Mouse (Mus musculus): ENCODE measurements around the gene Trpv1. TPM values are rescaled to one million over a fixed set of nuclear protein-coding genes. Genes with fewer than 3 reads are reported as not detected.

Gene Trpv1
- polyA plus RNA-seq, 1 experiment from 2014 or later = 0.21 TPM

DNA sequence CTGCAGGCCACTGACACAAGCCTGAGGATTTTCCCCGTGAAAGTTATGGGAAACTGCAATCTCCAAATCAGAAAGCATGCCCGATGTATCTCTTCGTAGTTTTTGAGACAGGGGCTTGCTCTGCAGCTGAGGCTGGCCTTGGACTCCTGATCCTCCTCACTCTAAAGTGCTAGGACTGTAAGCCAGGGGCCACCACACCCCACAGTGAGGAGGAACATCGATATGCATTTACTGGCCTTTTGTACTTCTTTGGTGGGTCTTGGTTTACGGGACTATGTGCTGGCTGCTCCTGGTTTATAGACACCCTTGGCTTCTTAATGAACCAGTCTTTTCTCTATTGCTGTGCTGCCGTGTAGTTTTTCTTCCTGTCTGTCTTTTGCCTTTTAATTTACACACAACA is 8.1 kb downstream of the Trpv1 start:
- Histone ChIP-seq H3K4me2 (no peak overlapping the region), H3K9ac (no peak overlapping the region), H3K4me1 (no peaks in the 10 kb centered on the region), H3K9me3 (no peaks in the 10 kb centered on the region), H3K36me3 (replicated peaks) (no peaks in the 10 kb centered on the region), H3K27me3 (replicated peaks) (no peaks in the 10 kb centered on the region), H3K4me3 (no peak overlapping the region), H3K27ac (no peak overlapping the region)
- no peak for ATAC-seq (replicated peaks)
- WGBS = 86% methylated on average over 6 of the region's 6 CpGs

DNA sequence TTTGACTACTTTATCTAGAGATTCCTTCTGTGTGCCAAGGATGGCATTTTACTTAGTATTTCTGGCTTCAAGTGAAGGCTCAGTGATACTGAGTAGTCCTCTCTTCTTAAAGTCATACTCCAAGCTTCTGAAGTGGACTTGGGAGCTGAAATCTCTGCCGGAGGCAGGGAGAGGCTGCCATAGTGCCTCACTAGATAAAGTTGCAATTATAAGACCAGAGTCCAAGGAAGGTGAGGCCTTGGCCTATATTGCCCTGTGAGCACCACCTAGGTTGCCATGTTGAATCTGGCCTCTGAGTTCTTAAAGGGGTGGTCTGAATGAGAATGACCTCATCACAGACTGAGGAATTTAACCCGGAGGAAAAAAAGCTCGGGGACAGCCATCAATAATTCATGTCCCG is 8.7 kb downstream of the Trpv1 start:
- no peak for ATAC-seq (replicated peaks)
- Histone ChIP-seq H3K4me3 (no peak overlapping the region), H3K27ac (no peak overlapping the region), H3K4me2 (no peak overlapping the region), H3K9me3 (no peaks in the 10 kb centered on the region), H3K4me1 (no peaks in the 10 kb centered on the region), H3K36me3 (replicated peaks) (no peaks in the 10 kb centered on the region), H3K9ac (no peak overlapping the region), H3K27me3 (replicated peaks) (no peaks in the 10 kb centered on the region)
- 93% methylated on average over 4 of the region's 4 CpGs for WGBS

- H3K27ac ChIP-seq = no peak overlapping the region
- H3K9ac ChIP-seq = no peak overlapping the region
- H3K4me2 ChIP-seq = no peak overlapping the region
- no peaks in the 10 kb centered on the region for H3K36me3 ChIP-seq (replicated peaks)
- ATAC-seq (replicated peaks) = no peak
- no peak overlapping the region for H3K4me3 ChIP-seq
- H3K9me3 ChIP-seq = no peaks in the 10 kb centered on the region
- H3K4me1 ChIP-seq = no peaks in the 10 kb centered on the region
- H3K27me3 ChIP-seq (replicated peaks) = no peaks in the 10 kb centered on the region
- 83% methylated on average over 4 of the region's 4 CpGs for WGBS
These were observed 23.4 kb downstream of the Trpv1 start for GRCm38 (mm10) chr11:73257362-73257945.

- H3K9ac ChIP-seq = no peak overlapping the region
- H3K4me2 ChIP-seq = no peak overlapping the region
- H3K27me3 ChIP-seq (replicated peaks) = no peaks in the 10 kb centered on the region
- H3K36me3 ChIP-seq (replicated peaks) = no peaks in the 10 kb centered on the region
- no peak overlapping the region for H3K4me3 ChIP-seq
- no peaks in the 10 kb centered on the region for H3K9me3 ChIP-seq
- no peak for ATAC-seq (replicated peaks)
- no peaks in the 10 kb centered on the region for H3K4me1 ChIP-seq
- no peak overlapping the region for H3K27ac ChIP-seq
These were observed 24.6 kb downstream of the Trpv1 start for GRCm38 (mm10) chr11:73258664-73259063.

GRCm38 (mm10) chr11:73260457-73260856 is 26.4 kb downstream of the Trpv1 start:
- no peak for ATAC-seq (replicated peaks)
- Histone ChIP-seq H3K9ac (no peak overlapping the region), H3K4me2 (no peak overlapping the region), H3K9me3 (no peaks in the 10 kb centered on the region), H3K27ac (no peak overlapping the region), H3K27me3 (replicated peaks) (no peaks in the 10 kb centered on the region), H3K4me1 (no peaks in the 10 kb centered on the region), H3K4me3 (no peak overlapping the region), H3K36me3 (replicated peaks) (no peaks in the 10 kb centered on the region)
- 78% methylated on average over 3 of the region's 3 CpGs for WGBS

DNA sequence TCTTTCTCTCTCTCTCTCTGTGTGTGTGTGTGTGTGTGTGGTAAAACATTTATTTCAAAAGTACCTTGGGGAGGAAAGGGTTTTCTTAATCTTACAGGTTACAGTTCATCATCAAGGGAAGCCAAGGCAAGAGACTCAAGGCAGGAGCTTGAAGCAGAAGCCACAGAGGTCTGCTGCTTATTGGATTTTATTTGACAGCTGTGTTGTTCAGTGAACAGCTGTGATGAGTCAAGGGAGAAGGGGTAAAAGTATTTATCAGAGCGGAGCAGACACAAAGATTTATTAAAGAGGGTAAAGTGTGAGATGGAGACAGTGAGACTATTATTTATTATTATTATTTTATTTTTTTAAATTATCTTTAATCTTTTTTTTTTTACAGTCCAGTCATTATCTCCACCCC is 27.3 kb downstream of the Trpv1 start:
- Histone ChIP-seq H3K27ac (no peak overlapping the region), H3K4me2 (no peak overlapping the region), H3K27me3 (replicated peaks) (no peaks in the 10 kb centered on the region), H3K9ac (no peak overlapping the region), H3K9me3 (no peaks in the 10 kb centered on the region), H3K36me3 (replicated peaks) (no peaks in the 10 kb centered on the region), H3K4me1 (no peaks in the 10 kb centered on the region), H3K4me3 (no peak overlapping the region)
- ATAC-seq (replicated peaks) = no peak
- WGBS = 97% methylated on average over 1 of the region's 1 CpGs

DNA sequence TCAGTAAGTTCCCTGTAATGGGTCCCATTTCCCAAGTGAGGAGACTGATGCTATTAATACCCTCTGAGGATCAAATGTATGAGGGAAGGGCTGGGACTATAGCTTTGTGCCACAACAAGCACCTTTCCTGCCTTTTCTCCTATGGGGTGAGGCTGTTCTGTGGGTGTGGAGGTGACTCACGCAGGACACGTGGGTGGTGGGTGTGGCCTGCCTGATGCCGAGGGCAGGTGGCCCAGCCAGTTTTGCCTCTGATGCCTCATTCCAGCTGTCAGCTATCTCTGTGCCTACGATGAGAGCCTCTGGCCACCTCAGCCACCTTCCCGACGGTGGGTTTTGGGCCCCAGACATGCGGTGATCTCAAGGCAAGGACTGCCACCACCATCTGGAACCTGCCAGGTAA is 33.2 kb downstream of the Trpv1 start, which contains the start of gene Trpv3:
Gene Trpv3 (plus strand): TSS at position 122 of the 400 bp plus-strand sequence.
- H3K36me3 ChIP-seq (replicated peaks) = no peaks in the 10 kb centered on the region
- H3K27ac ChIP-seq = no peak within 1 kb of the TSS
- no peak for ATAC-seq (replicated peaks)
- 83% methylated on average over 7 of the region's 7 CpGs for WGBS
- H3K4me2 ChIP-seq = no peak within 1 kb of the TSS
- H3K9me3 ChIP-seq = no peaks in the 10 kb centered on the region
- H3K4me1 ChIP-seq = no peaks in the 10 kb centered on the region
- H3K27me3 ChIP-seq (replicated peaks) = no peaks in the 10 kb centered on the region
- H3K9ac ChIP-seq = no peak within 1 kb of the TSS
- H3K4me3 ChIP-seq = no peak within 1 kb of the TSS

DNA sequence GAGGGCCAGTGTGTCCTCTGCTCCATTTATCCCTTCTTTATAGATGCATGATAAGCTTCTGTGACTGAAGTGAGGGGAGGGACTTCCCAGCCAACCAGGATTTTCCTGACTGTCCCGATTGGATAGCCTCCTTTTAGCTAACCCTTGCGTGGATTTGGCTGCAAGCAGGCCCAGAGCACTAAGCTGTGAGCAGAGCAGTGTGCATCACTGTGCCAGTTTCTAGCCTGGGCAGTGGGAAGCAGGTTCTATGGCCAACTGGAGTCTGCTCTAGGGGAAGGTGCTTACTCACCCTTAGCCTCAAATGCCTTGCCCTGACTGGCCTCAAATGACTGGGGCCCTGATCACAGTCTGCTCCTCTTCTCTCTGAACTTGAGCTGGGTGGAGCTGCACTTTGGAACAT is 40.7 kb downstream of the Trpv1 start:
- H3K4me3 ChIP-seq = no peak overlapping the region
- no peak overlapping the region for H3K27ac ChIP-seq
- no peak for ATAC-seq (replicated peaks)
- no peak overlapping the region for H3K9ac ChIP-seq
- no peaks in the 10 kb centered on the region for H3K36me3 ChIP-seq (replicated peaks)
- 20% methylated on average over 2 of the region's 2 CpGs for WGBS
- no peaks in the 10 kb centered on the region for H3K4me1 ChIP-seq
- no peaks in the 10 kb centered on the region for H3K9me3 ChIP-seq
- H3K4me2 ChIP-seq = no peak overlapping the region
- H3K27me3 ChIP-seq (replicated peaks) = no peaks in the 10 kb centered on the region

DNA sequence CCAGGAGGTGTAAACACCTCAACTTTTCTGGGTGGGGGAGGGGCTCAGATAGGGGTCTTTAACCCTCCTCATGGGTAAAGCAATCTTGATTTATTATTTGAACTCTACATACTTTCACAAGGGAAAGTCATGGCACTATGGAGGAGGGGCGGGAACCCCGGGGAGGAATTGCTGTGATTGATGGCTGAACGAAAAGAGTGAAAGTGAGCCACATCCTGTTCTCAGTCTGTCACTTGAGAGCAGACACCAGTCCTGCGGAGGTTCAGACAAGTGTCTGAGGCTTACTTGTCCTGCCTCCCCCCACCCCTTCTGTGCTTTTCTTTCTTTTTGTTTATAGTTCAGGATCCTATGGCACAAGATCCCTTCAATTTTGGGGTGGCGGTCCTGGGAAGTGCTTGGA is 46.6 kb downstream of the Trpv1 start:
- Histone ChIP-seq H3K27me3 (replicated peaks) (no peaks in the 10 kb centered on the region), H3K9ac (no peak overlapping the region), H3K4me3 (no peak overlapping the region), H3K36me3 (replicated peaks) (no peaks in the 10 kb centered on the region), H3K4me2 (no peak overlapping the region), H3K4me1 (no peaks in the 10 kb centered on the region), H3K9me3 (no peaks in the 10 kb centered on the region), H3K27ac (no peak overlapping the region)
- WGBS = 74% methylated on average over 5 of the region's 5 CpGs
- no peak for ATAC-seq (replicated peaks)

DNA sequence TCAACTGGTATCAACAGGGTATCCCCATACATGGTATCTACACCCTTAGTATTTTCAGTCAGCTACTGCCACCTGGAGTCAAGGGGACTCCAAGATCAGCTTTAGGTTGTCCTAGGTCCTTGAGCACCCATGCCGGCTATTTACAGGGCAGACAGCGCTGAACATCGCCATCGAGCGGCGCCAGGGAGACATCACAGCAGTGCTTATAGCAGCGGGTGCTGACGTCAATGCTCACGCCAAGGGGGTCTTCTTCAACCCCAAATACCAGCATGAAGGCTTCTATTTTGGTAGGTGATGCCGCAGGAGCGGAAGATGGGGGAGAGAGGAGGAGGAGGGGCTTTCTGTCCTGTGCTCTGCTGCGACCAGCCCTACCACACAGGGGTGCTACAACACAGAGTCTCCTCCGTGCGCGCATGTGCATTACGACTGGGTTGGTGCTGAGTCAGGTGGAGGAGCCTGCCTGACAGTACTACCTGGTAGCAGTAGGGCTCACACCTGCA is 47.5 kb downstream of the Trpv1 start:
- Histone ChIP-seq H3K9ac (peak overlapping the region; percentile 42), H3K36me3 (replicated peaks) (no peaks in the 10 kb centered on the region), H3K4me2 (peak overlapping the region; percentile 60), H3K27ac (0 out of 2 replicates have a peak overlapping the region, but pooled peaks have one; percentile 48), H3K9me3 (no peaks in the 10 kb centered on the region), H3K27me3 (replicated peaks) (no peaks in the 10 kb centered on the region), H3K4me1 (no peaks in the 10 kb centered on the region), H3K4me3 (peak overlapping the region; percentile 46)
- WGBS = 2% methylated on average over 16 of the region's 16 CpGs
- peak; percentile 96 for ATAC-seq (replicated peaks)

DNA sequence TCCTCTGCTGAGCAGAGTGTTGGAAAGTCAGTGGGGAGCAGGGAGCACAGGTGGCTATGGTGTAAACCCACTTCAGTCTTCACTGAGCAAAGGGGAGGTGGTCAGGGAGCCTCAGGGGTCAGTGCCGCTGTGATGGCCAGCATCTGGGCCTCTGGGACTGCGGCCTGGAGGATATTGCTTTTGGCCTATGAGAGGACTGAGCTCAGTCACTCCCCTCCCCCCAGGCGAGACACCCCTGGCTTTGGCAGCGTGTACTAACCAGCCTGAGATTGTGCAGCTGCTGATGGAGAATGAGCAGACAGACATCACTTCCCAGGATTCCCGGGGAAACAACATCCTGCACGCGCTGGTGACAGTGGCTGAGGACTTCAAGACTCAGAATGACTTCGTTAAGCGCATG is 49.3 kb downstream of the Trpv1 start:
- no peaks in the 10 kb centered on the region for H3K4me1 ChIP-seq
- H3K9ac ChIP-seq = no peak overlapping the region
- H3K27me3 ChIP-seq (replicated peaks) = no peaks in the 10 kb centered on the region
- H3K9me3 ChIP-seq = no peaks in the 10 kb centered on the region
- no peak for ATAC-seq (replicated peaks)
- no peak overlapping the region for H3K4me2 ChIP-seq
- 81% methylated on average over 9 of the region's 9 CpGs for WGBS
- no peaks in the 10 kb centered on the region for H3K36me3 ChIP-seq (replicated peaks)
- no peak overlapping the region for H3K27ac ChIP-seq
- no peak overlapping the region for H3K4me3 ChIP-seq

DNA sequence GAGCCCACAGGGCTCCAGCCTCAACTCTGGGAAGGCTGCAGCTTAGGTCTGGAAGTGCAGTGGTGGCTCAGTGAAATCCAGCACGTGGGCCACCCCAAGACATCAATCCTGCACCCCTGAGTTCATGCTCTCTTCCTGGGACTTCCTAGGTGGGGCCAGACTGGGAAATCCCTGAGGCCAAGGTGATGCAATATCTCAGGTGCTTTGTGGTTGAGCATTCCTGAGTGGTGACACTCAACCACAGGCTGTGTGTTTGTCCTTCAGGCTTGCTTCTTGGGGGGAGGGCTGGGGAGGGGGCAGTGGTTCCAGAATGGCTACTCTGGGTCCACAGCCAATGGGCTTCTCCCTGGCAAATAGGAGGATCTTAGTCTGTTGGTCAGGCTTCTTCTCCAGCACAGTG is 49.8 kb downstream of the Trpv1 start:
- no peaks in the 10 kb centered on the region for H3K36me3 ChIP-seq (replicated peaks)
- WGBS = 28% methylated on average over 1 of the region's 1 CpGs
- no peak overlapping the region for H3K4me2 ChIP-seq
- no peaks in the 10 kb centered on the region for H3K4me1 ChIP-seq
- H3K9ac ChIP-seq = no peak overlapping the region
- no peaks in the 10 kb centered on the region for H3K9me3 ChIP-seq
- no peaks in the 10 kb centered on the region for H3K27me3 ChIP-seq (replicated peaks)
- ATAC-seq (replicated peaks) = no peak
- H3K4me3 ChIP-seq = no peak overlapping the region
- H3K27ac ChIP-seq = no peak overlapping the region

DNA sequence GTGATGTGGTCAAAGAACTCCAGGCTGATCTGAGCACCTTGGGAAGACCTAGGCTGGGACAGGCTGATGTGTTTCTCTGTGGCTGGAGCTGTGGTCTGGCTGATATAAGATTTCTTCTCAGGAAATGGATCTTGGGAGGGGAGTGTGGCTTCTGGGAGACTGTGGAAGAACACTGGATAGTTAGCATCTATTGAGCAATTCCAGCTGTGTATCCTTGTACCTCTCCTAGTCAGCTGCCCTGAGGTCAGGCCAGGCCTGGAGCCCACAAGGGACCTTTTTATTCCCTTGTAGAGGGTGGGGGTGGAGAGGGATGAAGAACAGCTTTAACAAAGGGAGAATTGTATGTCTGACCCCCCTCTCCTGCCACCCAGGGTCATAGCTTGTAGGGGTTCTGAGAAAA is 50.3 kb downstream of the Trpv1 start:
- H3K36me3 ChIP-seq (replicated peaks) = no peaks in the 10 kb centered on the region
- H3K9me3 ChIP-seq = no peaks in the 10 kb centered on the region
- no peak overlapping the region for H3K9ac ChIP-seq
- ATAC-seq (replicated peaks) = no peak
- no peak overlapping the region for H3K4me2 ChIP-seq
- no peaks in the 10 kb centered on the region for H3K4me1 ChIP-seq
- H3K27ac ChIP-seq = no peak overlapping the region
- H3K27me3 ChIP-seq (replicated peaks) = no peaks in the 10 kb centered on the region
- no peak overlapping the region for H3K4me3 ChIP-seq
